Mouse (Mus musculus): ENCODE measurements at regions not wholly inside any gene's neighbourhood (a gene's known extent, or its start where the extent isn't known, plus 50 kb on each side); places are given as distances from the start of the nearest gene placed in this dataset.

DNA sequence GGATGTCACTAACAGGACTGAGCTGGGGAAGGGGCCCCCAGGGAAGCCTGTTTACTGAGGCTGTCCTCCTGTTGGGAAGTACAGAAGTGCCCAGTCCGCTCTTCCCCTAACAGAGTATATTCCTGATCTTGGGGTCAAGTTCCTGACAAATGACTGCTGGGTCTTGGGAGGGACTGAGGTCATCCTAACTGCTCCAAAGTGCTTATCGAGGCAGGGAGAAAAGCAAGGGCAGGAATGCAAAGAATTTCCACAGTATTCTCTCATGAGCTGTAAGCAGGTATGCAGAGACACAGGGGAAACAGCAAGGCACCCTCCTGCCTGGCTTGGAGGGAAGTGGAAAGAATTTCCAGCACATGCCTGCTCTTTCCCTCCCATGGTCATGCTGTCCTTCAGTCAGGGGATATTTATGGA is 107.9 kb downstream of the Oma1 start:
- Histone ChIP-seq H3K4me2 (replicated peaks) (no peak overlapping the region), H3K4me1 (no peaks in the 10 kb centered on the region; the same call in none of the 2 replicates), H3K9ac (no peak overlapping the region), H3K27me3 (no peaks in the 10 kb centered on the region), H3K4me3 (no peak overlapping the region), H3K36me3 (no peaks in the 10 kb centered on the region), H3K9me3 (replicated peaks) (no peaks in the 10 kb centered on the region), H3K27ac (no peak overlapping the region)
- 37% methylated on average over 2 of the region's 2 CpGs for WGBS
- no peak for ATAC-seq (ENCODE audit: low FRiP score)

- no peak overlapping the region for H3K4me3 ChIP-seq
- H3K9ac ChIP-seq, result no peak overlapping the region
- no peaks in the 10 kb centered on the region for H3K36me3 ChIP-seq
- no peaks in the 10 kb centered on the region for H3K4me1 ChIP-seq
- H3K4me2 ChIP-seq (replicated peaks), result no peak overlapping the region
- H3K27ac ChIP-seq, result no peak overlapping the region
- no peaks in the 10 kb centered on the region for H3K9me3 ChIP-seq (replicated peaks)
- H3K27me3 ChIP-seq, result no peaks in the 10 kb centered on the region
- no peak for ATAC-seq (ENCODE audit: low FRiP score)
- 86% methylated on average over 1 of the region's 1 CpGs for WGBS
Observed at GRCm38 (mm10) chr4:103441383-103441782, 127.8 kb downstream of the Oma1 start.

- no peak for ATAC-seq (ENCODE audit: low FRiP score)
Observed at GRCm38 (mm10) chr4:103441955-103442354, 128.3 kb downstream of the Oma1 start.

DNA sequence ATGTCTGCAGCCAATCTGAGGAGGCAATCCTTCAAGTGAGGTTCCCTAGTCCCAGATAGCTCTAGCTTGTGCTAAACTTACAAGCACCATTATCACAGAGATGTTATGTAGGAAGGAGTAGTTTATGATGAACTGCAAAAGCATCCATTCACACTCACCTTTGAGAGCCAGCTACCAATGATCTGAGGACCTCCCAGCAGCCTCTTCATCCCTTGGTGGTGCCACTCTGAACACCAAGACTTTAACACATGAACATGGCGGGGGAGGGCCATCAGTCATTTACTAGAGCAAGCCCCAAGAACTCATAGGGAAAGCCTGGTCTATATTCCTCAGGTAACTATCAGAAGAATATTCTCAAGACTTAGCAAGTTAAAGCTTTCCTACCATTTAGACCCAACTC is 135.7 kb downstream of the Oma1 start:
- Histone ChIP-seq H3K9me3 (replicated peaks) (no peaks in the 10 kb centered on the region), H3K4me1 (no peaks in the 10 kb centered on the region), H3K27me3 (no peaks in the 10 kb centered on the region), H3K4me3 (no peak overlapping the region), H3K4me2 (replicated peaks) (no peak overlapping the region), H3K9ac (no peak overlapping the region), H3K27ac (no peak overlapping the region), H3K36me3 (no peaks in the 10 kb centered on the region)
- WGBS, result 83% methylated on average over 1 of the region's 1 CpGs
- ATAC-seq (ENCODE audit: low FRiP score), result no peak

More at GRCm38 (mm10) chr4:103441955-103442354, 128.3 kb downstream of the Oma1 start:
- no peaks in the 10 kb centered on the region for H3K4me1 ChIP-seq
- no peak overlapping the region for H3K4me2 ChIP-seq (replicated peaks)
- WGBS, result 83% methylated on average over 11 of the region's 11 CpGs
- H3K27me3 ChIP-seq, result no peaks in the 10 kb centered on the region
- H3K36me3 ChIP-seq, result no peaks in the 10 kb centered on the region
- H3K9me3 ChIP-seq (replicated peaks), result no peaks in the 10 kb centered on the region
- no peak overlapping the region for H3K4me3 ChIP-seq
- H3K27ac ChIP-seq, result no peak overlapping the region
- H3K9ac ChIP-seq, result no peak overlapping the region

DNA sequence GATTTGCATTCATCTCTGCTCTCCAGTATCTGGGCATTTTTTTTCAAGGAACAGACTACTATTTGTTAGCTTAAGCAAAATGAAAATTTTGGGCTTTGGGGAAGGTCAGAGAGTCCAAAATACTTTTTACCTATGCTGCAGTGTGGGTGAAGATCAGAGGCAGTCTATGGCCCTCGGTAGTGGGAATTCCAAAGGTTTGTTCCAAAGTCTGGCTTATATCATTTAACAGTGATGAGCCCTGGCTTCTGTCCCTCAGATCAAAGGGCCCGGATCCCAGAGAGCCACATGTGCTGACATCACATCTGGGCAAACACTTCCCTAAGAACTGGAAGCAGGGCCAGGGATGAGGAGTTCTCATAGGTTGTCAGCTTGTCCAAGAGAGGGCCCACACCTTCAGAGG is 136.5 kb downstream of the Oma1 start:
- Histone ChIP-seq H3K9me3 (replicated peaks) (no peaks in the 10 kb centered on the region), H3K4me1 (no peaks in the 10 kb centered on the region), H3K36me3 (no peaks in the 10 kb centered on the region), H3K4me2 (replicated peaks) (no peak overlapping the region), H3K9ac (no peak overlapping the region), H3K4me3 (no peak overlapping the region), H3K27ac (no peak overlapping the region), H3K27me3 (no peaks in the 10 kb centered on the region)
- WGBS, result 81% methylated on average over 2 of the region's 2 CpGs
- ATAC-seq (ENCODE audit: low FRiP score), result no peak

GRCm38 (mm10) chr4:103455458-103455857 is 141.8 kb downstream of the Oma1 start:
- Histone ChIP-seq H3K4me1 (no peaks in the 10 kb centered on the region), H3K36me3 (no peaks in the 10 kb centered on the region), H3K4me3 (no peak overlapping the region), H3K27me3 (no peaks in the 10 kb centered on the region), H3K9me3 (replicated peaks) (no peaks in the 10 kb centered on the region), H3K9ac (no peak overlapping the region), H3K4me2 (replicated peaks) (no peak overlapping the region), H3K27ac (no peak overlapping the region)
- WGBS, result 75% methylated on average over 2 of the region's 2 CpGs
- ATAC-seq (ENCODE audit: low FRiP score), result no peak

GRCm38 (mm10) chr4:103466019-103466589 is 152.5 kb downstream of the Oma1 start:
- Histone ChIP-seq H3K9me3 (replicated peaks) (no peaks in the 10 kb centered on the region), H3K4me1 (no peaks in the 10 kb centered on the region), H3K4me2 (replicated peaks) (no peak overlapping the region), H3K27me3 (no peaks in the 10 kb centered on the region), H3K4me3 (no peak overlapping the region), H3K9ac (no peak overlapping the region), H3K36me3 (no peaks in the 10 kb centered on the region), H3K27ac (no peak overlapping the region)
- ATAC-seq (ENCODE audit: low FRiP score), result no peak
- WGBS, result 77% methylated on average over 7 of the region's 7 CpGs

- H3K27ac ChIP-seq, result no peak overlapping the region
Observed at GRCm38 (mm10) chr4:103475596-103475995, 143.6 kb upstream of the Dab1 start.

DNA sequence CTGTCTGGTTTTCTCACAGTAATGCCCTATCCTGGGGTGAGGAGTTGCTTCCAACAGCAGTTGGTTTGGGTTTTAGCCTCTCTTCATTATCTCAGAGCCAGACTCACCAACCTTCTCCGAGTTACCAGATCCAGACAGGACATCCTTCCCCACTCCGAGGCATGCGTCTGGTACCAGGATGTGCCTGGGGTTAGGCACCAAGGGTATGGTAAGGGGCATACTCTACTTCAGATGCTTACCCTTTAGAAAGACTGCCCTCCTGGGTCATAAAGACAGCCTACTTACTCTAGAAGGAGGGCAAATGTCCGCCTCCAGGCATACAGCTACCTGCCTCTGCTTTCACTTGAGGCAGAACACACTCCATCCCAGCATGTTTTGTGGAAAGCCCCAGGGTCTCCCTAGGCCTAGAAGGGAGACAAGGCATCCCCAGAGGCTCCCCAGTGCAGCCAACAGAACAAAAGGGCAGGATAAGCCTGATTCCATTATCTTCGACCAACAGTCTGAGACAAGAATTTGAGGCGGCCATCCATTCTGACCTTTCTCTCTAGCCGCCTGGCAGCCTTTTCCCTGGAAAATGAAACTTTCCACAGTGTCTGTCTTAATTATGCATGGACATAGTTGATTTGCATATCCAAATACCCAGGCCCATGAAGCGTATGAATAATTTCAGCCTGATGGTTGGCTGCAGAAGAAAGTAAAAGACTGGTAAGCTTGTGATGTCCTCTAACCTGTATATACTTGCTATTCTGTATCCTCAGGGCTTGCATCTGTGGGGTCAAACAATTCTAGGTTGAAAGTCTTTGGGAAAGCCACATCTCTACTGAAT is 132.8 kb upstream of the Dab1 start:
- H3K4me2 ChIP-seq (replicated peaks), result no peak overlapping the region
- no peak overlapping the region for H3K4me3 ChIP-seq
- no peaks in the 10 kb centered on the region for H3K9me3 ChIP-seq (replicated peaks)
- peak; percentile 50; the same call in 1 of the 2 replicates for ATAC-seq (ENCODE audit: low FRiP score)
- 54% methylated on average over 8 of the region's 8 CpGs for WGBS
- H3K9ac ChIP-seq, result no peak overlapping the region
- no peaks in the 10 kb centered on the region for H3K36me3 ChIP-seq
- peaks cover 10% of the 10 kb centered on the region for H3K4me1 ChIP-seq
- H3K27ac ChIP-seq, result no peak overlapping the region
- H3K27me3 ChIP-seq, result no peaks in the 10 kb centered on the region

More at GRCm38 (mm10) chr4:103475596-103475995, 143.6 kb upstream of the Dab1 start:
- no peaks in the 10 kb centered on the region for H3K4me1 ChIP-seq
- H3K36me3 ChIP-seq, result no peaks in the 10 kb centered on the region
- H3K4me2 ChIP-seq (replicated peaks), result no peak overlapping the region
- WGBS, result 83% methylated on average over 1 of the region's 1 CpGs
- ATAC-seq (ENCODE audit: low FRiP score), result no peak
- no peak overlapping the region for H3K4me3 ChIP-seq
- H3K9ac ChIP-seq, result no peak overlapping the region
- H3K27me3 ChIP-seq, result no peaks in the 10 kb centered on the region
- H3K9me3 ChIP-seq (replicated peaks), result no peaks in the 10 kb centered on the region

- Histone ChIP-seq H3K4me3 (no peak overlapping the region), H3K36me3 (no peaks in the 10 kb centered on the region), H3K4me2 (replicated peaks) (no peak overlapping the region), H3K27me3 (no peaks in the 10 kb centered on the region), H3K9ac (no peak overlapping the region), H3K9me3 (replicated peaks) (no peaks in the 10 kb centered on the region), H3K27ac (no peak overlapping the region), H3K4me1 (no peaks in the 10 kb centered on the region)
- WGBS, result 81% methylated on average over 2 of the region's 2 CpGs
- ATAC-seq (ENCODE audit: low FRiP score), result no peak
Observed at GRCm38 (mm10) chr4:103508435-103508834, 110.7 kb upstream of the Dab1 start.

GRCm38 (mm10) chr4:103512901-103513300 is 106.3 kb upstream of the Dab1 start:
- WGBS, result 86% methylated on average over 1 of the region's 1 CpGs
- no peak overlapping the region for H3K9ac ChIP-seq
- H3K27ac ChIP-seq, result no peak overlapping the region
- no peaks in the 10 kb centered on the region for H3K36me3 ChIP-seq
- no peaks in the 10 kb centered on the region for H3K9me3 ChIP-seq (replicated peaks)
- ATAC-seq (ENCODE audit: low FRiP score), result no peak
- H3K27me3 ChIP-seq, result no peaks in the 10 kb centered on the region
- no peak overlapping the region for H3K4me3 ChIP-seq
- no peak overlapping the region for H3K4me2 ChIP-seq (replicated peaks)
- no peaks in the 10 kb centered on the region for H3K4me1 ChIP-seq

GRCm38 (mm10) chr4:103521870-103522609 is 97.1 kb upstream of the Dab1 start:
- Histone ChIP-seq H3K9me3 (replicated peaks) (no peaks in the 10 kb centered on the region), H3K9ac (no peak overlapping the region), H3K36me3 (no peaks in the 10 kb centered on the region), H3K27ac (no peak overlapping the region), H3K4me3 (no peak overlapping the region), H3K4me1 (no peaks in the 10 kb centered on the region), H3K27me3 (no peaks in the 10 kb centered on the region), H3K4me2 (replicated peaks) (no peak overlapping the region)
- WGBS, result 78% methylated on average over 5 of the region's 5 CpGs
- no peak for ATAC-seq (ENCODE audit: low FRiP score)
